Mouse (Mus musculus) hindbrain, embryonic 12.5 days (tissue): ENCODE measurements at regions not wholly inside any gene's neighbourhood (a gene's known extent, or its start where the extent isn't known, plus 50 kb on each side); places are given as distances from the start of the nearest gene placed in this dataset.
"Not testable (repeated sequence)": the region's sequence is repeated elsewhere in the genome, so short reads cannot be mapped to it uniquely, and the experiment has no call there.

Experiments used
- ATAC-seq: fragments of 200-750 bp; cut with Nextera tagmentation; 2 replicates; pipeline ENCODE4 v1.8.0; 2017; ENCODE audit warnings: moderate TSS enrichment; ENCODE audit not compliant: low FRiP score
- H3K27ac ChIP-seq: fragments of 300-500 bp; sonication (generic); 2 replicates; pipeline ENCODE4 v1.5.1; 2016; ENCODE audit warnings: mild to moderate bottlenecking
- H3K27me3 ChIP-seq: fragments of 300-500 bp; sonication (generic); 2 replicates; pipeline ENCODE4 v1.6.1; 2016; ENCODE audit warnings: mild to moderate bottlenecking
- H3K36me3 ChIP-seq: fragments of 300-500 bp; sonication (generic); 2 replicates; pipeline ENCODE4 v1.6.1; 2016; ENCODE audit warnings: mild to moderate bottlenecking
- H3K4me1 ChIP-seq: fragments of 300-500 bp; sonication (generic); 2 replicates; pipeline ENCODE4 v1.6.1; 2016
- H3K4me2 ChIP-seq: fragments of 300-500 bp; sonication (generic); replicated peaks from 2 replicates; pipeline ENCODE4 v1.6.1; 2016; ENCODE audit warnings: mild to moderate bottlenecking
- H3K4me3 ChIP-seq: fragments of 300-500 bp; sonication (generic); 2 replicates; pipeline ENCODE4 v1.5.1; 2016; ENCODE audit warnings: mild to moderate bottlenecking
- H3K9ac ChIP-seq: fragments of 300-500 bp; sonication (generic); 2 replicates; pipeline ENCODE4 v1.6.1; 2016; ENCODE audit warnings: mild to moderate bottlenecking, moderate library complexity
- H3K9me3 ChIP-seq: fragments of 300-500 bp; sonication (generic); replicated peaks from 2 replicates; pipeline ENCODE4 v1.6.1; 2016; ENCODE audit warnings: mild to moderate bottlenecking
- WGBS: fragments of 180-500 bp; shearing (Covaris S2); methylation state at CpG from one replicate; pipeline ENCODE4 v1.1.7; 2016; 5-methylcytosine and 5-hydroxymethylcytosine counted together

GRCm38 (mm10) chr17:91361261-91361660 lies 268.4 kb upstream of the Nrxn1 start:
- H3K4me2 ChIP-seq, result no peak overlapping the region
- no peaks in the 10 kb centered on the region for H3K36me3 ChIP-seq
- no peak for ATAC-seq
- WGBS, result 77% methylated on average over 1 of the region's 1 CpGs
- H3K4me3 ChIP-seq, result no peak overlapping the region
- no peaks in the 10 kb centered on the region for H3K4me1 ChIP-seq
- H3K27ac ChIP-seq, result no peak overlapping the region
- H3K9me3 ChIP-seq, result no peaks in the 10 kb centered on the region
- no peak overlapping the region for H3K9ac ChIP-seq
- no peaks in the 10 kb centered on the region for H3K27me3 ChIP-seq

GRCm38 (mm10) chr17:91352107-91352506 lies 259.2 kb upstream of the Nrxn1 start:
- H3K4me2 ChIP-seq, result no peak overlapping the region
- ATAC-seq, result no peak

GRCm38 (mm10) chr17:91336882-91337281 lies 244.0 kb upstream of the Nrxn1 start:
- no peak overlapping the region for H3K27ac ChIP-seq
- H3K4me3 ChIP-seq, result no peak overlapping the region
- no peaks in the 10 kb centered on the region for H3K27me3 ChIP-seq
- no peaks in the 10 kb centered on the region for H3K4me1 ChIP-seq
- no peak for ATAC-seq
- no peaks in the 10 kb centered on the region for H3K36me3 ChIP-seq
- H3K9ac ChIP-seq, result no peak overlapping the region
- WGBS, result 83% methylated on average over 1 of the region's 1 CpGs
- H3K4me2 ChIP-seq, result no peak overlapping the region
- no peaks in the 10 kb centered on the region for H3K9me3 ChIP-seq

More at GRCm38 (mm10) chr17:91352107-91352506, 259.2 kb upstream of the Nrxn1 start:
- no peaks in the 10 kb centered on the region for H3K4me1 ChIP-seq
- no peak overlapping the region for H3K4me3 ChIP-seq
- no peaks in the 10 kb centered on the region for H3K27me3 ChIP-seq
- H3K36me3 ChIP-seq, result no peaks in the 10 kb centered on the region
- 80% methylated on average over 2 of the region's 2 CpGs for WGBS
- no peaks in the 10 kb centered on the region for H3K9me3 ChIP-seq
- H3K9ac ChIP-seq, result no peak overlapping the region
- no peak overlapping the region for H3K27ac ChIP-seq

- no peaks in the 10 kb centered on the region for H3K9me3 ChIP-seq
- 93% methylated on average over 4 of the region's 4 CpGs for WGBS
- H3K4me3 ChIP-seq, result no peak overlapping the region
- H3K27me3 ChIP-seq, result no peaks in the 10 kb centered on the region
- ATAC-seq, result no peak
- H3K4me1 ChIP-seq, result no peaks in the 10 kb centered on the region
- no peaks in the 10 kb centered on the region for H3K36me3 ChIP-seq
- H3K27ac ChIP-seq, result no peak overlapping the region
- H3K4me2 ChIP-seq, result no peak overlapping the region
- no peak overlapping the region for H3K9ac ChIP-seq
Measured at GRCm38 (mm10) chr17:91333790-91334189, 240.9 kb upstream of the Nrxn1 start.

- H3K9me3 ChIP-seq, result no peaks in the 10 kb centered on the region
- H3K27ac ChIP-seq, result no peak overlapping the region
- H3K27me3 ChIP-seq, result no peaks in the 10 kb centered on the region
- no peak for ATAC-seq
- 74% methylated on average over 1 of the region's 1 CpGs for WGBS
- H3K4me2 ChIP-seq, result no peak overlapping the region
- no peaks in the 10 kb centered on the region for H3K36me3 ChIP-seq
- H3K4me1 ChIP-seq, result no peaks in the 10 kb centered on the region
- no peak overlapping the region for H3K4me3 ChIP-seq
- H3K9ac ChIP-seq, result no peak overlapping the region
Measured at GRCm38 (mm10) chr17:91333202-91333601, 240.3 kb upstream of the Nrxn1 start.

- WGBS, result 69% methylated on average over 1 of the region's 1 CpGs
- H3K4me3 ChIP-seq, result no peak overlapping the region
- ATAC-seq, result no peak
Measured at GRCm38 (mm10) chr17:91324377-91324776, 231.5 kb upstream of the Nrxn1 start.

GRCm38 (mm10) chr17:91286875-91287274 lies 194.0 kb upstream of the Nrxn1 start:
- no peak overlapping the region for H3K9ac ChIP-seq
- no peaks in the 10 kb centered on the region for H3K4me1 ChIP-seq
- no peak for ATAC-seq
- H3K4me2 ChIP-seq, result no peak overlapping the region
- no peaks in the 10 kb centered on the region for H3K27me3 ChIP-seq
- H3K9me3 ChIP-seq, result no peaks in the 10 kb centered on the region
- no peaks in the 10 kb centered on the region for H3K36me3 ChIP-seq
- no peak overlapping the region for H3K27ac ChIP-seq
- no peak overlapping the region for H3K4me3 ChIP-seq

More at GRCm38 (mm10) chr17:91324377-91324776, 231.5 kb upstream of the Nrxn1 start:
- H3K27ac ChIP-seq, result no peak overlapping the region
- no peaks in the 10 kb centered on the region for H3K9me3 ChIP-seq
- H3K36me3 ChIP-seq, result no peaks in the 10 kb centered on the region
- no peak overlapping the region for H3K4me2 ChIP-seq
- no peaks in the 10 kb centered on the region for H3K27me3 ChIP-seq
- no peaks in the 10 kb centered on the region for H3K4me1 ChIP-seq
- no peak overlapping the region for H3K9ac ChIP-seq

GRCm38 (mm10) chr17:91274378-91274777 lies 181.5 kb upstream of the Nrxn1 start:
- Histone ChIP-seq H3K9me3 (no peaks in the 10 kb centered on the region), H3K27me3 (no peaks in the 10 kb centered on the region), H3K36me3 (no peaks in the 10 kb centered on the region), H3K27ac (no peak overlapping the region), H3K4me1 (no peaks in the 10 kb centered on the region), H3K4me3 (no peak overlapping the region), H3K9ac (no peak overlapping the region), H3K4me2 (no peak overlapping the region)
- WGBS, result 65% methylated on average over 1 of the region's 1 CpGs
- ATAC-seq, result no peak

- no peak overlapping the region for H3K4me3 ChIP-seq
- no peak overlapping the region for H3K9ac ChIP-seq
- H3K27me3 ChIP-seq, result no peaks in the 10 kb centered on the region
- H3K4me1 ChIP-seq, result no peaks in the 10 kb centered on the region
- no peak for ATAC-seq
- no peak overlapping the region for H3K4me2 ChIP-seq
- no peaks in the 10 kb centered on the region for H3K36me3 ChIP-seq
- 86% methylated on average over 2 of the region's 2 CpGs for WGBS
- no peaks in the 10 kb centered on the region for H3K9me3 ChIP-seq
- H3K27ac ChIP-seq, result no peak overlapping the region
Measured at GRCm38 (mm10) chr17:91238719-91239118, 145.8 kb upstream of the Nrxn1 start.

GRCm38 (mm10) chr17:91236653-91237052 lies 143.8 kb upstream of the Nrxn1 start:
- 95% methylated on average over 14 of the region's 14 CpGs for WGBS

GRCm38 (mm10) chr17:91226378-91226777 lies 133.5 kb upstream of the Nrxn1 start:
- 69% methylated on average over 5 of the region's 5 CpGs for WGBS
- Histone ChIP-seq H3K27me3 (no peaks in the 10 kb centered on the region), H3K4me2 (no peak overlapping the region), H3K4me3 (no peak overlapping the region), H3K9me3 (no peaks in the 10 kb centered on the region), H3K4me1 (no peaks in the 10 kb centered on the region), H3K9ac (no peak overlapping the region), H3K36me3 (no peaks in the 10 kb centered on the region), H3K27ac (no peak overlapping the region)
- peak; percentile 54 for ATAC-seq

More at GRCm38 (mm10) chr17:91236653-91237052, 143.8 kb upstream of the Nrxn1 start:
- not testable (repeated sequence) for H3K36me3 ChIP-seq, ATAC-seq, H3K27ac ChIP-seq, H3K4me1 ChIP-seq, H3K4me3 ChIP-seq, H3K27me3 ChIP-seq, H3K9me3 ChIP-seq, H3K9ac ChIP-seq, H3K4me2 ChIP-seq

GRCm38 (mm10) chr17:91225916-91226315 lies 133.0 kb upstream of the Nrxn1 start:
- H3K36me3 ChIP-seq, result no peaks in the 10 kb centered on the region
- H3K27me3 ChIP-seq, result no peaks in the 10 kb centered on the region
- no peaks in the 10 kb centered on the region for H3K4me1 ChIP-seq
- ATAC-seq, result no peak; the same call in 1 of the 2 replicates
- no peak overlapping the region for H3K27ac ChIP-seq
- no peak overlapping the region for H3K9ac ChIP-seq
- H3K9me3 ChIP-seq, result no peaks in the 10 kb centered on the region
- 67% methylated on average over 4 of the region's 4 CpGs for WGBS
- H3K4me2 ChIP-seq, result no peak overlapping the region
- H3K4me3 ChIP-seq, result no peak overlapping the region

- Histone ChIP-seq H3K27ac (no peak overlapping the region), H3K4me3 (no peak overlapping the region), H3K9ac (no peak overlapping the region), H3K4me2 (no peak overlapping the region), H3K27me3 (no peaks in the 10 kb centered on the region), H3K36me3 (no peaks in the 10 kb centered on the region), H3K4me1 (no peaks in the 10 kb centered on the region), H3K9me3 (no peaks in the 10 kb centered on the region)
- no peak for ATAC-seq
Measured at GRCm38 (mm10) chr17:91216429-91216828, 123.6 kb upstream of the Nrxn1 start.

GRCm38 (mm10) chr17:91182574-91182973 lies 89.7 kb upstream of the Nrxn1 start:
- Histone ChIP-seq H3K9me3 (no peaks in the 10 kb centered on the region), H3K36me3 (no peaks in the 10 kb centered on the region), H3K27me3 (no peaks in the 10 kb centered on the region), H3K9ac (no peak overlapping the region), H3K27ac (no peak overlapping the region), H3K4me2 (no peak overlapping the region), H3K4me1 (no peaks in the 10 kb centered on the region), H3K4me3 (no peak overlapping the region)
- ATAC-seq, result no peak
- WGBS, result 79% methylated on average over 4 of the region's 4 CpGs
